Mouse (Mus musculus): ENCODE measurements around the gene Clcf1.

Gene Clcf1

DNA sequence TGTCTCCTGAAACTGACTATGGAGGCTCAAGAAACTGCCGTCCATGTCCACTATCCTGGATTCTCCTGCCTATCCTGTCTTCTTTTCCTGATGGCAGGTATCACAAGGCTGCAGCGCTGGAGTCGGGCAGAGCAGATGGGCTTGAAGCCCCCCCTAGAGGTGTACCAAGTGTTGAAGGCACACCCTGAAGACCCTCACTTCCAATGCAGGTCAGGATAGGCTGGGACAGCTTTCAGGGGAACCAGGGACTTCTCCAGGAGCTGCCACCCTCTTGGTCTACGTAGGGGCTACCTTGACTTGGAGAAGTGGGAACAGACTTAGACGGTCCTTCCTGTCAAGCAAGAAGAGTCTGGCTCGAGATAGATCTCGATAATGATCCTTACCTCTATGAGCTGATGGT lies 18.6 kb downstream of the Clcf1 start:
- CTCF ChIA-PET, result interaction anchor here in 3 of 4 experiments (0.6 to 2.2 kb wide), 24 partner anchors 23 to 533 kb away, joined by 3 to 19 read pairs (median 4); partner anchors contain the start of genes Ppp1ca (in 2 of the 3), Ankrd13d (in 1 of the 3), Cdk2ap2 (in 1 of the 3) and Grk2 (in 1 of the 3)
- POLR2A ChIA-PET, result interaction anchor here (0.5 to 5.2 kb wide), 40 partner anchors 8 to 854 kb away, joined by 3 to 32 read pairs (median 4); partner anchors contain the start of genes Cdk2ap2 (in 2 of the 4), Gstp2 (in 2 of the 4), Rad9a (in 2 of the 4) and AC109138.7 (in 1 of the 4)

DNA sequence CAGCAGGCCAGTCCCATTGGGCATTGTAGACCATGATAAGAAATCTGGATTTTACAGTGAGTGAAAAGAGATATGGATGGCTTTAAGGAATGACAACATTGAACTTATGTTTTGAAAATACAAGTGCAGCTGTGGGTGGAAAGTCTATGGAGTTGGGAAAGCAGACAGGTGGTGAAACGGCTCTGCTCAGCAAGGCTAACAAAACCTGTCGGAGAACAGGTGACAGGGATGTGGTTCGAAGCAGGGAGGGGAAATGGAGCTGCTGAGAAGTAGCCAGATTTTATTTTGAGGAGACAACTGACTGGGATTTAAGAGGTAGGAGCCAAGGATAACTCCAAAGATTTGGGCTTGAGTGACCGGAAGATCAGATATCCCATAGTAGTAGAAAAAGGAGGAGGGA lies 20.5 kb downstream of the Clcf1 start:
- CTCF ChIA-PET, result interaction anchor here in 1 of 4 experiments (0.9 to 1.1 kb wide), 2 partner anchors 136 to 182 kb away, joined by 3 read pairs; no protein-coding TSS in a partner anchor
- POLR2A ChIA-PET, result interaction anchor here in 1 of 4 experiments (1.1 to 1.7 kb wide), 4 partner anchors 15 to 137 kb away, joined by 3 to 6 read pairs (median 4); partner anchors contain the start of gene Cdk2ap2

DNA sequence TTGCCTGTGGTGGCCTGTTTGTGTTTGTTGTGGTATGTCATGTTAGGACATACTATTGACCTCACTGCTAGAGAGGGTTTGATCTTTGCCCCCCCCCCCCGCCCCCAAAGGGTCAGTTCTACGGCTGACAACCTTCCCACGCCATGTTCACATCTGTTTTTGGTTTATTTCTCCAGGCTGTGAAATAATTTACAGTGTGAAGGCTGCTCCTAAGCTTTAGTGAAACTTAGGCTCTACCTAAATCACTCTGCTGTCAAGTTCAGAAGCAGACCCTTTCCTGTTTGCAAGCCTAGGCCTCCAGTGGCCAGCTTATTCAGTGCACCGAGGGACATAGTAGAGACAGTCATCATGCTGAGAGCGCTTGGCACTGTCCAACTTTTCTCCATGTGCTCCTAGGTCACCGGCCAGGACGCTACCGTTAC lies 26.2 kb downstream of the Clcf1 start:
- POLR2A ChIA-PET, result interaction anchor here in 1 of 4 experiments (1.1 to 1.5 kb wide), 2 partner anchors 8 to 39 kb away, joined by 3 to 4 read pairs; partner anchors contain the start of genes Pold4 and Rad9a

DNA sequence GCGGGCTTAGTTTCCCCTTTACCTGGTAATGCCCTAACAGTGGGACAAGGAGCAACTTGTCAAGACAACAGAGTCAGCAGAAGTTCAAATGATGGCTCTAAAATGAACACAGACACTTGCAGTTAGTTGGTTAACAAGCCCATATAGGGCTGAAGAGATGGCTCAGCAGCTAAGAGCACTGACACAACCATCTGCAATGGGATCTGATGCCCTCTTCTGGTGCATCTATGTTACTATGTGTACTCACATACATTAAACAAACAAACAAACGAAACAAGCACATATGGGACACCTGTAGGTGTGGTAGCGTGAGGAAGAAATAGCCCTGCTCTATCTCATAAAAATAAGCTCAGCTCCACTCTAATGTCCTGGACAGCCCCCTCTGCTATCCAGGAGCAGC lies 28.4 kb downstream of the Clcf1 start:
- POLR2A ChIA-PET, result interaction anchor here (0.5 to 1.9 kb wide), 12 partner anchors 9 to 230 kb away, joined by 3 to 7 read pairs (median 3); partner anchors contain the start of genes Ndufv1 (in 1 of the 4), Pold4 (in 1 of the 4), Ppp1ca (in 1 of the 4) and Rad9a (in 1 of the 4)
- CTCF ChIA-PET, result interaction anchor here (0.6 to 4.2 kb wide), 21 partner anchors 11 to 281 kb away, joined by 3 to 20 read pairs (median 3); partner anchors contain the start of genes Pold4 (in 2 of the 4), Gm49405 (in 1 of the 4) and Nudt8 (in 1 of the 4)

More for the DNA sequence above, 26.2 kb downstream of the Clcf1 start:
- CTCF ChIA-PET, result no interaction called here

DNA sequence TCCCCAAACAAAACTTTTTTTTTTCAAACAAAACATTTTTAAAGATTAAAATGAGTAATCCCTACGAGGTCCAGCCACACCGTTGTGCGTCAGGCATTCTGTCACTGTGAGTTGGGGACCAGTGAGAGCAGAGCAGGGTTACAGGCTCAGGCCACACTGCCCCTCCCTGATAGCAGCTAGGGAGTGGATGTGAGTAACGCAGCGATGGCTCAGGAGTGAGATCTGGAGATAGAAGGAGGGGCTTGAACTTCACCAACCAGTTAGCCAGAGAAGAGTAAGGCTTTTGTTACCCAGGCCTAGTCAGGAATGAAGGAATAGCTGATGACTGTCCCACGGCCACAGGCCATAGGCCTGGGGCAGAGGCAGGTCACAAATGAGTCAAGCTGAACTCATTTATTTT lies 30.7 kb downstream of the Clcf1 start:
- CTCF ChIA-PET, result interaction anchor here (0.6 to 4.2 kb wide), 7 partner anchors 11 to 298 kb away, joined by 3 to 20 read pairs (median 4); partner anchors contain the start of gene Rad9a (in 1 of the 4)
- POLR2A ChIA-PET, result interaction anchor here in 2 of 4 experiments (0.9 to 1.8 kb wide), 6 partner anchors 13 to 203 kb away, joined by 3 to 7 read pairs (median 4); partner anchors contain the start of genes Cdk2ap2 (in 1 of the 2), Pold4 (in 1 of the 2) and Ppp1ca (in 1 of the 2)

DNA sequence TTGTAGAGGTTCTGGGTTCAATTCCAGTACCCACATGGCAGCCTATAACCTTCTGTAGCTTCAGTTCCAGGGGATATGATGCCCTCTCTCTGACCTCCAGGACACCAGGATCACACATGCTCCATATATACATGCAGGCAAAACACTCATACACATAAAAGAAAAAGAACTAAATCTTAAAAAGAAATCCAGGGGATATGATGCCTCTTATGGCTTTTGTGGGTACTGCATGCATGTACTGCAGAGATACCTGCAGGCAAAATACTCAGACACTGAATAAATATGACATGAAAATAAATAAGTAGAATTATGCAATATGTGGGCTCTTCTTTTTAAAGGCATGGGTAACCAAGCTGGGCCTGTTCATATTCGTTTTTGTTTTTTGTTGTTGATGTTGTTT lies 33.0 kb downstream of the Clcf1 start:
- POLR2A ChIA-PET, result interaction anchor here in 1 of 4 experiments (0.6 kb wide), 1 partner anchor 8 kb away, joined by 3 read pairs; no protein-coding TSS in a partner anchor
- CTCF ChIA-PET, result interaction anchor here in 2 of 4 experiments (1.2 to 1.4 kb wide), 2 partner anchors 18 to 40 kb away, joined by 3 to 7 read pairs; no protein-coding TSS in a partner anchor

DNA sequence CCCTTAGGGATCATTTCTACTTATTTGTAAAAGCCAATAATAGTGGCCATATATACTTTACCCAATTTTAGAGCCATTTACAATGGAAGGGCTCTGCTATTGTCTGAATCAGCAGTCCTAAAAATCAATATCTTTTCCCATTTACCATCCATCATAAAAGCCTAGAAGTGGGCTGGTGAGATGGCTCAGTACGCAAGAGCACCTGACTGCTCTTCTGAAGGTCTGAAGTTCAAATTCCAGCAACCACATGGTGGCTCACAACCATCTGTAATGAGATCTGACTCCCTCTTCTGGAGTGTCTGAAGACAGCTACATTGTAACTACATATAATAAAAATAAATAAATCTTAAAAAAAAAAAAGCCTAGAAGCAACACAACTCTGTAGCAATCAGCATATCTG lies 34.6 kb downstream of the Clcf1 start:
- ChIA-PET CTCF (interaction anchor here in 3 of 4 experiments (0.6 to 1.6 kb wide), 8 partner anchors 18 to 230 kb away, joined by 3 to 7 read pairs (median 4); no protein-coding TSS in a partner anchor), POLR2A (interaction anchor here in 1 of 4 experiments (0.9 to 1.4 kb wide), 3 partner anchors 17 to 81 kb away, joined by 3 to 4 read pairs (median 3); partner anchors contain the start of gene Pold4)

DNA sequence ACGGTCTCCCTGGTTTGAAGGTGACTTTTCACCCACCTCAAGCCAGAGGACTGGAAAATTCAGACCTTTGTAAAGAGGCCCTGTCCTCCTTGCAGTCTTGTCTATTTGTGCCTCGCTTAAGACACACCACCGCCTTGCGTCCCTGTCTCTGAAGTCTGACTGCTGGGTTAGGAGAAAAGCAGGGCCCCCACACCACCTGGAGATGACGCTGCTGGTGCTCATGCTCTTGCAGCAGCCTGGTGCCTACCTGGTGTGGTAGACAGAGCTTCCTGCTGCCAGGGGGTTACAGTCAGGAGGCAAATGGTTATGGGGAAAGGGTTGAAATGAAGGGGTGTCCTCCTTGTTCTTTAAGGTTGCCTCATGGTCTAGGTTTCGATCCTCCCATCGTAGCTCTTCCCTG lies 40.2 kb downstream of the Clcf1 start:
- CTCF ChIA-PET, result interaction anchor here (0.6 to 3.3 kb wide), 20 partner anchors 16 to 239 kb away, joined by 3 to 24 read pairs (median 6); partner anchors contain the start of genes Aip (in 1 of the 4), Ankrd13d (in 1 of the 4), Cdk2ap2 (in 1 of the 4) and Grk2 (in 1 of the 4)
- POLR2A ChIA-PET, result interaction anchor here in 2 of 4 experiments (1.0 to 1.6 kb wide), 7 partner anchors 29 to 212 kb away, joined by 3 to 5 read pairs (median 3); partner anchors contain the start of genes Ankrd13d (in 1 of the 2) and Gstp2 (in 1 of the 2)

DNA sequence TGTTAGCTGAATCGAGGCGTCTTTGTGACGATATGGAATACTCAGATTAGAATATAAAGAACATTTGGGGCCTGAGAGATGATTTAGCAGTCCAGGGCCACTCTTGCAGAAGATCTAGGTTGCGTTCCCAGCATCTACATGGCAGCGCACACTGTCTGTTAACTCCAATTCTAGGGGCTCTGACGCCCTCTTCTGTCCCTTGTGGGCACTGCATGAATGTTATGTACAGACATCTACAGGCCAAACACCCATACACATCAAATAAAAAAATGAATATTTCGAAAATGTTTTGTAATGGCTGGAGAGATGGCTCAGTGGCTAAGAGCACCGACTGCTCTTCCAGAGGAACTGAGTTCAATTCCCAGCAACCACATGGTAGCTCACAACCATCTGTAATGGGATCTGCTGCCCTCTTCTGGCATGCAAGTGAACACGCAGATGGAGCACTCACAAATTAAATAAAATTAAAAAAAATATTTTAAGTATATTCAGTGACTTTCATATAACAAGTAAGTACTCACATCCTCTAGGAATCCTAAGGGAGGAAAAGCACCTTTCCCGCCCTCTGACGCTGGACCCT lies 41.6 kb downstream of the Clcf1 start:
- POLR2A ChIA-PET, result interaction anchor here (0.6 to 2.3 kb wide), 11 partner anchors 14 to 343 kb away, joined by 3 to 7 read pairs (median 3); partner anchors contain the start of genes Ndufs8 (in 1 of the 4), Pold4 (in 1 of the 4) and Ssh3 (in 1 of the 4)
- CTCF ChIA-PET, result interaction anchor here (0.6 to 3.3 kb wide), 53 partner anchors 9 to 476 kb away, joined by 3 to 24 read pairs (median 4); partner anchors contain the start of genes Ankrd13d (in 3 of the 4), Pold4 (in 3 of the 4), Ssh3 (in 2 of the 4) and AC109138.7 (in 1 of the 4)

DNA sequence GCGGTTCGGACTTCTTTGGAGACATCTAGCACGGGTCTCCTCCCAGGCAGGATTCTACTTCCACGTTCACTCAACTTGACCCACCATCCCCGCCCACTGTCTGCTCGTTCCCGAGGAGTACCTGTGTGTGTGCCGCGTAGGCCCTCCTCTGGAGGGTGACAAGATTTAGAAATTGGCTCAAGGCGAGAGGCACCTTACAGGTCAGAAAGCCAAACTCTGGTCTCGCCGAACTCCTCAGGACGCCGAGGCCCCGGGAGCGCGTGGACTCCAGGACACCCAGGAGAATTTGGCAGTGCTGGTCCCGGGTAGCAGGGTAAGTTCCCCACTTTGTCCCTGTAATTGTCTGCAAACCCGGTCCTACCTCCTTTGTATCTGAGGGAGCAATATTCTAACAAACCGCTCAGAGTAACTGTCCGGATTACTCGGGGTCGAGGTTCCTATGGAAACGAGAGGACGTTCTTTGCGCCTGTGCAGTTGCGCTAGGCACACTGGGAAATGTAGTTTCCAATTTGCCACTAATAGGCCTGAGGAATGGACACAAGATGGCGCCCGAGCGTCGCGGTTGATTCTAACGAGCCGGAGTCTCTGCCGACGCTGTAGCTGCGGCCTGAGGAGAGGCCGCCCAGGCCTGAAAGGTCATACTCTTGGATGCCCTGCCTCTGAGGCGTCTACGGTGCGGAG lies 43.3 kb downstream of the Clcf1 start:
- POLR2A ChIA-PET, result interaction anchor here in 3 of 4 experiments (0.5 to 2.3 kb wide), 29 partner anchors 10 to 1152 kb away, joined by 3 to 8 read pairs (median 3); partner anchors contain the start of genes Ssh3 (in 2 of the 3), Ankrd13d (in 1 of the 3), Cdk2ap2 (in 1 of the 3) and Grk2 (in 1 of the 3)
- CTCF ChIA-PET, result interaction anchor here (0.5 to 3.3 kb wide), 44 partner anchors 8 to 477 kb away, joined by 3 to 24 read pairs (median 4); partner anchors contain the start of genes Ankrd13d (in 4 of the 4), Grk2 (in 2 of the 4), Ssh3 (in 2 of the 4) and Gstp2 (in 1 of the 4)

DNA sequence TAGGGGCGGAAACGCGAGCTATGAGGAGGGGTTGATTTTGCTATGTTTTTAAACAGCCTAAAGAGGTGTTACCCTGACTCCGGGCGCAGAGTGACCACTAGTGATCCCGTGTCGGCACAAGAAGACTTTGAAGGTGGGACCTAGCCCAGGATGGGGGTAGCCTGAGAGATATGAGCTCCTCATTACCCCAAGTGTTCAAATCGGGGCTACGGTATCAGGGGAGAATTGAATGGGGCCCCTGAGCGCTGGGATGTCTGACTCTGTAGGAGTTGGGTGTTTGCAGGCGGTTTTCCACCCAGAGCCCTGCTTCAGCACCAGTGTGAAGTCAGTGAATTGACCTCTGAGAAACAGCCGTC lies 43.8 kb downstream of the Clcf1 start:
- CTCF ChIA-PET, result interaction anchor here (0.5 to 3.2 kb wide), 42 partner anchors 8 to 388 kb away, joined by 3 to 22 read pairs (median 4); partner anchors contain the start of genes Ankrd13d (in 4 of the 4), Grk2 (in 2 of the 4), Ssh3 (in 2 of the 4) and Gstp2 (in 1 of the 4)
- POLR2A ChIA-PET, result interaction anchor here in 3 of 4 experiments (0.5 to 2.1 kb wide), 29 partner anchors 9 to 1151 kb away, joined by 3 to 8 read pairs (median 3); partner anchors contain the start of genes Ssh3 (in 2 of the 3), Ankrd13d (in 1 of the 3), Cdk2ap2 (in 1 of the 3) and Grk2 (in 1 of the 3)

DNA sequence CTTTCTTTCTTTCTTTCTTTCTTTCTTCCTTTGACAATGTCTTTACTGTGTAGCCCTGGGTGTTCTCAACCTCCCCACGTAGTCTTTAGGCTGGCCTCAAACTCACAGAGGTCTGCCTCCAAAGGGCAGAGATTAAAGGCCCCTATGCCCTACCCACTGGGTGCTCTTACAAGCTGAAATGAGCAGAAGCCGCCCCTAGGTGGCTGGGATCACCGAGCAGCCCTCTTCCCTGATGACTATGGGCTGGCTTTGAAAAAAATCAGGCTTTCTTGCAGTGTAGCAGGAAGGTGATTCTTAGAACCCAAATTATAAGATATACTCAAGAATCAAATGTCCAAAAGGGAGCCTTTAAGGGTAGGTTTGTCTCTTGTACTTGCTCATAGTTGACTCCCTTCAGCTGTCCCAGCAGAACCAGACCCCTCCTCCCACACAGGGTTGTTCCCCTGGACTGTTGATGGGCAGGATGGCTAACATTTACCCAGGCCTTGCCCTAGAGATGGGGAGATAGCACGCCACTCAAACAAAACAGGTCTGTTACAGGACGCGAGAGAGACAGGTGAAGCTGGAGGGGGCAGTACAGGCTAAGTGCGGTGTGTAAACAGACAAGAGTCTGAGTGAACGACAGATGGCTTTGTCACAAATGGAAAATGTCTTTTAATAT lies 47.1 kb downstream of the Clcf1 start:
- ChIA-PET CTCF (interaction anchor here (0.5 to 2.3 kb wide), 7 partner anchors 8 to 210 kb away, joined by 3 to 11 read pairs (median 6); partner anchors contain the start of genes Ankrd13d (in 1 of the 4) and Ssh3 (in 1 of the 4)), POLR2A (interaction anchor here in 3 of 4 experiments (0.7 to 1.5 kb wide), 6 partner anchors 22 to 355 kb away, joined by 3 to 9 read pairs (median 4); partner anchors contain the start of gene Ankrd13d (in 2 of the 3))

DNA sequence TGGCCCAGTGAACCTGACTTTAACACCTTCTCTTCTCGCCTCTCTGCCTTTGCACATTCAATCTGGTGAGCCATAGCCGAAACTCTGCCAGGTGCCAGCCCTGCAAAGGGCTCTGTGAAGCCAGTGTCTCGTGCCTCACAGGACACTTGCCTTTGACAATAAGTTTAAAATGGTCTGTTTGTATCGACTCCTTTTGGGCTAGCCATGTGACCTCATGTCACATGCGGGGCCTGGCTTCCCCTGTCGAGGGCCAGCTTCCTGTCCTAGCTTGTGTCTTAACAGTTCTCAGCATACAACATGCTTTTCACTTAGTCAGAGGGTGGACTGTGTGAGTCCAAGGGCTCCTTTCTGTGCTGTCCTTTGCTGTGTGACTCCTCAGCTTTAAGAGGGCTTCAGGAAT lies 48.7 kb downstream of the Clcf1 start:
- POLR2A ChIA-PET, result interaction anchor here in 3 of 4 experiments (0.5 to 1.2 kb wide), 8 partner anchors 10 to 178 kb away, joined by 3 to 4 read pairs (median 3); no protein-coding TSS in a partner anchor
- CTCF ChIA-PET, result interaction anchor here in 3 of 4 experiments (0.6 to 2.1 kb wide), 5 partner anchors 17 to 206 kb away, joined by 3 to 8 read pairs (median 3); partner anchors contain the start of gene Ankrd13d (in 1 of the 3)

DNA sequence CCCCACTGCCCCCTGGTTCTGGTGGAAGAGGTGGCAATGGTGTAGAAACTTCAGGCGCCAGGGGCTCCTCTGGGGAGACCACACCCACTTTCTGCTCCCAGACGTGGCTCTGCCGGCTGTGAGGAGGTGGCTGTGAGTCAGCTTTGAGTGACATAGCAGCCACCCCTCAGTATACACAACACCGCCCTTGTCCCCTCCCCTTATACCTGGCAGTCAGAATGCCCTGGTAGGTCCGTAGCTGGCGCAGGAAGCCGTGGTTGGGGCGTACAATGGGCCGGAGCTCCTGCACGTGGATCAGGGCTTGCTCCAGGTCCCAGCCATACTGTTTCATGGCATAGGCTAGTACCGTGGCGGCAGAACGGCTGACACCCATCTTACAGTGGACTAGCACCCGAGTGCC lies 49.7 kb downstream of the Clcf1 start:
- POLR2A ChIA-PET, result interaction anchor here in 2 of 4 experiments (0.6 to 1.5 kb wide), 6 partner anchors 18 to 264 kb away, joined by 3 to 5 read pairs (median 4); partner anchors contain the start of genes Gm49405 (in 1 of the 2) and Nudt8 (in 1 of the 2)
- CTCF ChIA-PET, result interaction anchor here in 2 of 4 experiments (0.9 to 2.1 kb wide), 4 partner anchors 8 to 207 kb away, joined by 3 to 8 read pairs (median 3); partner anchors contain the start of gene Ankrd13d (in 1 of the 2)

DNA sequence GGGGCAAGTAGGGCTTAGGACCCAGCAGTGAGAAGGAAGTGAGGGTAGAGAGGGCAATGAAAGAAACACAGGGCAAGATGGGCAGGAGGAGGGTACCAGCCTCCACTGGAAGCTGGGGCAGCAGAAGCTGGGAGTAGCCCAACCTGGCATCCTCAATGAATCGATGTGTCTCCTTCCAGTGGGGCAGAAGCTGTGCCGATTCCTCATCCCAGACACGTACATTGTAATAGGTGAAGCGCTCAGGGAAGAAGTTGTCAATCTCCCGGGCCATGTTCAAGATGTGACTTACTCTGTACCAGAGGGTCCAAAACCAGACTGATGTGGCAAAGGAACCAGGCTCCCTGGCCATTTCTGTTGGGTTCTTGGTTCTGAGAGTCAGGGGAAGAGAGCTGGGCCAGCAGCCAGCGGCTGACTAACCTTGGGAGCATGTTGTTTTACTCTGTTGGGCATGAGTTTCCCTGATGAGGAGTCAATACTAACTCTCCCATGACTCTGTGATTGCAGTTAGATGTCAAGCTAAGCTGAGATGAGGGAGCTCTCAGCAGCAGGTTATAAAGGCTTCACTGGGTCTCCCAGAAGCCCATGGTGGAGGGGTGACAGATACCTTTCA lies 50.2 kb downstream of the Clcf1 start:
- CTCF ChIA-PET, result interaction anchor here in 3 of 4 experiments (0.9 to 2.1 kb wide), 5 partner anchors 8 to 46 kb away, joined by 3 to 8 read pairs (median 3); partner anchors contain the start of gene Ankrd13d (in 1 of the 3)
- POLR2A ChIA-PET, result interaction anchor here in 2 of 4 experiments (1.4 to 1.5 kb wide), 3 partner anchors 18 to 222 kb away, joined by 3 to 5 read pairs (median 4); no protein-coding TSS in a partner anchor

DNA sequence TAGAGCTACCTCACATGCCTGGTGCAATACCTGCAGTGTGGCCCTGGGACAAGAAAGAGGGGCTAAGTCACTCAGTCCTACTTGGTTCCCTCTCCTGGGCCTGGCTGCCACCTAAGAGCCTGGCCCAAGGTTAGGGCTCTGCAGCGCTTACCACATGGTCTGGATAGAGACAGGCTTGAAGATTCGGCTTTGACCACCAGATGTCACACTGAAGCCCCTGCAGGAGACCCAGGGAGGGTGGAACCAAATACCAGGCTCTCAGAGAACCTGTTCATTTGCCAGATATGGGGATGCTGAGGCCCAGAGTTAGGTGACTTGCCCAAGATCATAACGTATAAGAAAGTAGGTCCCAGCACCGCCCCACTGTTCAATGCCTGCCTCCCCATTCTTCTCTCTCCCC lies 51.9 kb downstream of the Clcf1 start:
- ChIA-PET CTCF (no interaction called here), POLR2A (interaction anchor here in 2 of 4 experiments (1.6 to 1.9 kb wide), 2 partner anchors 8 to 29 kb away, joined by 4 to 7 read pairs; no protein-coding TSS in a partner anchor)

Measured in embryonic stem cell, embryonic (primary cell).